Mouse (Mus musculus) hindbrain, embryonic 16.5 days (tissue): ENCODE measurements at regions not wholly inside any gene's neighbourhood (a gene's known extent, or its start where the extent isn't known, plus 50 kb on each side); places are given as distances from the start of the nearest gene placed in this dataset.

Experiments
- ATAC-seq: fragments of 200-750 bp; cut with Nextera tagmentation; 2 replicates; pipeline ENCODE4 v1.8.0; 2017; ENCODE audit warnings: moderate TSS enrichment, moderate library complexity
- H3K27ac ChIP-seq: fragments of 300-500 bp; sonication (generic); 2 replicates; pipeline ENCODE4 v1.5.1; 2014; ENCODE audit warnings: low read depth, mild to moderate bottlenecking, control low read depth, low read length, moderate library complexity
- H3K27me3 ChIP-seq: fragments of 300-500 bp; sonication (generic); replicated peaks from 2 replicates; pipeline ENCODE4 v1.6.1; 2014; ENCODE audit warnings: low read length; ENCODE audit not compliant: control insufficient read depth, insufficient read depth
- H3K36me3 ChIP-seq: fragments of 300-500 bp; sonication (generic); 2 replicates; pipeline ENCODE4 v1.6.1; 2014; ENCODE audit warnings: mild to moderate bottlenecking, low read length, moderate library complexity, mixed read lengths; ENCODE audit not compliant: control insufficient read depth, insufficient read depth
- H3K4me1 ChIP-seq: fragments of 300-500 bp; sonication (generic); 2 replicates; pipeline ENCODE4 v1.6.1; 2014; ENCODE audit warnings: low read depth, low read length; ENCODE audit not compliant: control insufficient read depth, insufficient read depth
- H3K4me2 ChIP-seq: fragments of 300-500 bp; sonication (generic); 2 replicates; pipeline ENCODE4 v1.6.1; 2014; ENCODE audit warnings: mild to moderate bottlenecking, low read length, control low read depth, moderate library complexity
- H3K4me3 ChIP-seq: fragments of 300-500 bp; sonication (generic); 2 replicates; pipeline ENCODE4 v1.5.1; 2014; ENCODE audit warnings: mild to moderate bottlenecking, low read length, control low read depth, moderate library complexity
- H3K9ac ChIP-seq: fragments of 300-500 bp; sonication (generic); 2 replicates; pipeline ENCODE4 v1.6.1; 2014; ENCODE audit warnings: low read depth, mild to moderate bottlenecking, control low read depth, low read length, moderate library complexity
- H3K9me3 ChIP-seq: fragments of 300-500 bp; sonication (generic); 2 replicates; pipeline ENCODE4 v1.6.1; 2014; ENCODE audit warnings: mild to moderate bottlenecking, low read length, moderate library complexity; ENCODE audit not compliant: control insufficient read depth
- WGBS: fragments of 180-500 bp; shearing (Covaris S2); extraction: QIAGEN DNeasy Blood & Tissue Kit; methylation state at CpG from one replicate; pipeline ENCODE4 v1.1.7; 2014; 5-methylcytosine and 5-hydroxymethylcytosine counted together

DNA sequence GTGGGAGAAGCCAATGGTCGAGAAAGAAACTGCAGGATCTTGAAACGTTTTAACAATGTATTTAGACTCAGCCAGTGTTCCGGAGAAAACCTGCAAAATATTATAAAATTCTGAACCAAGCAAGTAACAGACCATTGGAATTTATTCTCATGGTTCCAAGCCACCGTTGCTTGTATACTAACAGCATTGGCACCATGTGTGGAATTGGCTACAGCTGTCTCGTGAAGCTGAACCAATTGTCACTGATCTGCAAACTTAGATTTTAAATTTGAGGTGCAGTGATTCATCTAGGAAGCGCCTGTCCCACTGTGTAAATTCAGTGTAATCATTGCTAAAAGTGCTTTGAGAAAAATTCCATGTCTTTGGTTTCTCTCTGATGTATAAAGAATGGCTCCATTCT is 137.8 kb upstream of the Ube2e3 start:
- 86% methylated on average over 6 of the region's 6 CpGs for WGBS
- Histone ChIP-seq H3K4me2 (no peak overlapping the region), H3K27ac (no peak overlapping the region), H3K9me3 (no peaks in the 10 kb centered on the region), H3K27me3 (no peaks in the 10 kb centered on the region), H3K9ac (no peak overlapping the region), H3K4me3 (no peak overlapping the region), H3K36me3 (no peaks in the 10 kb centered on the region), H3K4me1 (no peaks in the 10 kb centered on the region)
- no peak for ATAC-seq

DNA sequence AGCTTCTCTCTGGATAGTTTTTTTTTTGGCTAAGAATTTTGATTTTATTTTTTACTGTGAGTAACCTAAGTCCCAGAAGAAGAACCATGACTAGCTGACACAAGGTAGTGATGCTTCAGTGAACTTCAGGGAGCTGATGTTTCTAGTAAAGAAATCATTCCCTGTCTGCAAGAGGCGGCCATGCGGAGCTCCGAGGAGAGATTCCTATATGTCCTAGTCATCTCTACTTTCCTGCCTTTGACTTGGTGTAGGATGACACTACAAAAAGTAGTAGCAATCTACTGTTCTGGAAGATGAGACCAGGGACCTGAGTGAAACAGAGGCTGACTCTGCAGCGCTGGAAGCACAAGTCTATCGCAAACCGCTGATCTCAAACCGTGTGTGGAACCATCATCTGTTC is 141.9 kb upstream of the Ube2e3 start:
- WGBS: 92% methylated on average over 7 of the region's 7 CpGs
- H3K9ac ChIP-seq: no peak overlapping the region
- H3K4me1 ChIP-seq: no peaks in the 10 kb centered on the region
- no peaks in the 10 kb centered on the region for H3K27me3 ChIP-seq
- no peaks in the 10 kb centered on the region for H3K36me3 ChIP-seq
- H3K27ac ChIP-seq: no peak overlapping the region
- ATAC-seq: no peak
- H3K9me3 ChIP-seq: no peaks in the 10 kb centered on the region
- H3K4me3 ChIP-seq: no peak overlapping the region
- H3K4me2 ChIP-seq: no peak overlapping the region

DNA sequence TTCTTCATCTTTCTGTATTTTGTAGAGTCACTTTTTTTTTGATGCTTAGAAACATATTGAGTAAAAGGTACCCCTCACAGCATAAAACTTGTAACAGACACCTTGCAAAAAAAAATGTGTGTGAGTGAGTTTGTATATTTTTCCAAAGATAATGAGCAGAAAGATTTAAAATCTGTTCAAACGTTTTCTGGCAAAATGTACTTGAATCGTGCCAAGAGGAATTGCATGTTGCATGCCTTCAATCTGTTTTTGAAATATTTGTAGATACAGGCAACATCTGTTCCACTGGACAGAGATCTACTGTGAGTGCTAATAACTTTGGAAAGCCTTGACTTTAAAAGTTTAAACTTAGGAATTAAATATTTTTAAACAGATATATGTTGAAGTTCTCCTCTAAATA is 143.5 kb upstream of the Ube2e3 start:
- Histone ChIP-seq H3K4me2 (no peak overlapping the region), H3K4me1 (no peaks in the 10 kb centered on the region), H3K9me3 (no peaks in the 10 kb centered on the region), H3K4me3 (no peak overlapping the region), H3K9ac (no peak overlapping the region), H3K27me3 (no peaks in the 10 kb centered on the region), H3K27ac (no peak overlapping the region), H3K36me3 (no peaks in the 10 kb centered on the region)
- ATAC-seq: no peak
- WGBS: 65% methylated on average over 2 of the region's 2 CpGs

DNA sequence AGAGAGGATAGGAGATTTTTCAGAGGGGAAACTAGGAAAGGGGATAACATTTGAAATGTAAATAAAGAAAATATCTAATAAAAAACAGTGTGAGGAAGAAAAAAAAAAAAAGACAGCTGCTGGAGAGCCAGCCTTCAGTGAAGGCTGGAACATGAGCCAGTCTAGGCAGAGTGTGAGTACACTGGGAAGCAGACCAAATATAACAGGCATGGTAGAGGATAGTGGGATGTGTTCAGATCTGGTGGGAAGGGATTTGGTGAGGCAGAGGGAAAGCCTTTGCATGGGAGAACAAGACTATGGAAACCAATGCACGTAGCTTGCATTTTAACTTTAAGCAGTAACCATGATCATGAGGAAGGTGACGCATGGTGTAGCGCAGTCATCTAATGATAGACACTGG is 144.5 kb upstream of the Ube2e3 start:
- Histone ChIP-seq H3K27ac (no peak overlapping the region), H3K4me2 (no peak overlapping the region), H3K4me3 (no peak overlapping the region), H3K9ac (no peak overlapping the region), H3K36me3 (no peaks in the 10 kb centered on the region), H3K9me3 (no peaks in the 10 kb centered on the region), H3K4me1 (no peaks in the 10 kb centered on the region), H3K27me3 (no peaks in the 10 kb centered on the region)
- WGBS: 93% methylated on average over 3 of the region's 3 CpGs
- no peak for ATAC-seq

DNA sequence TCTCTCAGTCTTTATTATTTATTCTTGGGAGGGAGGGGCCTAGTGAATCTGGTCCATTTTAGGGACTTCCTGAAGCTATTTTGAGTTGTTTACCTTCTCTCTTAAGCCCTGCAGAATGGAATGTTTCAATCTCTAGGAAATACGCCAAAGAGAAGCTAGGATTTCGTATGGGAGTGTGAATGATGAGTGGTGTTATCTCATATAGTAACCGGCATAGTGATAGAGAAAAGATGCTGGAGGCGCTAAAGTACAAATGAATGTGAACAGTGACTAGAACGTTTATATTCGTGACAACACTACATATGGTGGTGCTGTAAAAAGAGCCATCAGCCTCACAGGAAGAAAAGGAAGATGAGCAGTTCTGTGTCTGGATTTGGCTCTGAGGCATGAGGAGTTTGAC is 145.2 kb upstream of the Ube2e3 start:
- ATAC-seq: no peak

DNA sequence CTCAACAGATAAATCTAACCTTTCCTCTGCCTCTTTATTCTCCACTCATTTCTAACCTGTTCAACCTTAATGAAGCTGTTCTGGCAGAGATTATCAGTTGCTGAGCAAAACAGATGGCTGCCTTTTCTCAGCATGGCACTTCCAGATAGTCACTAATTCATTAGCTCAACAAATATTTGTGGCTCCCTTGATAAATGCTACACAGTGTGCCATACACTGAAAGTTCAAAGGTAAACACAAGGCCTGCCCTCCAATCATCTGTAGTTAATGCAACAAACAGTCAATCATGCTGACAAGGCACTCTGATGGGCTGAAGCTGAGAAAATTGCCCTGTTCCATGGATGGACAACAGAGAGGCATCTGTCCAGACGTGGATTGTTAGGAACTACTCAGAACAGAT is 149.4 kb upstream of the Ube2e3 start:
- Histone ChIP-seq H3K27me3 (no peaks in the 10 kb centered on the region), H3K4me3 (no peak overlapping the region), H3K9me3 (no peaks in the 10 kb centered on the region), H3K9ac (no peak overlapping the region), H3K36me3 (no peaks in the 10 kb centered on the region), H3K4me2 (no peak overlapping the region), H3K27ac (no peak overlapping the region), H3K4me1 (no peaks in the 10 kb centered on the region)
- 51% methylated on average over 1 of the region's 1 CpGs for WGBS
- ATAC-seq: no peak

More for the DNA sequence above, 145.2 kb upstream of the Ube2e3 start:
- Histone ChIP-seq H3K4me1 (no peaks in the 10 kb centered on the region), H3K4me2 (no peak overlapping the region), H3K9me3 (no peaks in the 10 kb centered on the region), H3K36me3 (no peaks in the 10 kb centered on the region), H3K27ac (no peak overlapping the region), H3K4me3 (no peak overlapping the region), H3K27me3 (no peaks in the 10 kb centered on the region), H3K9ac (no peak overlapping the region)
- 87% methylated on average over 6 of the region's 6 CpGs for WGBS

DNA sequence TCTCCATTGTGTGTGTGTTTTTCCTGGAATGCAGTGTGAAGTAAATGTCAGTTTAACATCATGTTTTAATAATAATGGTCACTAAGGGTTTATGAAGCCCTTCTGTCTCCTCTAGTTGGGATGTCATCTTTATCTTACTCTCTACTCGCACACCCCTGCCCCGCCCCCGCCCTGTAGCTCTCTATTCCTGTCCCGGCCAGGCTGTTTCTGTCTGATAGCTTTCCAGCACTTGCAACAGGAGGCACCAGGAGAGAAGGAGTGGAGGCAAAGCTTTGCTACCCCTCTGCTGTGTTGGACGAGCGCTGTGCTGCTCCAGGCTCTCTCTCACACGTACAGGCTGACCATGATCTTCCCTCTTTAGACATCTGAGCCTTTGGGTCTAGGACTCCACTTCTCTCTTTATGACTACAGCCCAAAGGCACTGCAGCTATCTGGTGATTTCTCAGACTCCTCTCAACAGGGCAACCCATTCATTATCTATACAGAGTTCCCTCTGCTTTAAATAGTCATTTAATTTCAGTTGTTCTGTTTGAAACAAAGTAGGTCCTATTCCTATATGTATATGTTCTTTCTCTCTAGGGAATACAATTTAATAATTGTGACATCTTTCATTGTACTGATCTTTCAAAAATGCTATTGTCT is 151.6 kb upstream of the Ube2e3 start:
- no peak overlapping the region for H3K9ac ChIP-seq
- H3K4me1 ChIP-seq: no peaks in the 10 kb centered on the region
- 68% methylated on average over 7 of the region's 7 CpGs for WGBS
- H3K27me3 ChIP-seq: no peaks in the 10 kb centered on the region
- H3K9me3 ChIP-seq: no peaks in the 10 kb centered on the region
- ATAC-seq: no peak
- H3K36me3 ChIP-seq: no peaks in the 10 kb centered on the region
- no peak overlapping the region for H3K4me3 ChIP-seq
- no peak overlapping the region for H3K4me2 ChIP-seq
- no peak overlapping the region for H3K27ac ChIP-seq

DNA sequence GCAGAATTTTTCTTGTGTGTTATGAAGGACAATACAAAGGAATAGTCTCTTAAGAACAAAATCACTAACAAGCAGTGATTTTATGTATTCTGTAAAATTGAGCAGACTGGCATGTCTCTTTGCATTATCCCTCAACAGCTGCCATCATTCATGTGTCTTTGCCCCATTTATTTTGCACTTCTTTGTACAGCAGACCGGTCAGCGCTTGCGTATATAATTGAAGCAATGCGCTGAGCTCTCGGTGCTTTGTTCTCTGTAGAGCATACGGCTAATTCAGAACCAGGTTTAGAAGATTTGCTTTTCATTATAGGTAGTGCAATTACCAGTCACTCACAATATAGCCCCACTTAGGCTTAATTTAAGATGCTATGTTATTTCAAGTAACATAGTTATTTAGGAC is 173.1 kb upstream of the Ube2e3 start:
- Histone ChIP-seq H3K27me3 (no peaks in the 10 kb centered on the region), H3K36me3 (no peaks in the 10 kb centered on the region), H3K4me2 (no peak overlapping the region), H3K27ac (no peak overlapping the region), H3K9ac (no peak overlapping the region), H3K4me3 (no peak overlapping the region), H3K9me3 (no peaks in the 10 kb centered on the region), H3K4me1 (no peaks in the 10 kb centered on the region)
- no peak for ATAC-seq
- WGBS: 34% methylated on average over 6 of the region's 6 CpGs

DNA sequence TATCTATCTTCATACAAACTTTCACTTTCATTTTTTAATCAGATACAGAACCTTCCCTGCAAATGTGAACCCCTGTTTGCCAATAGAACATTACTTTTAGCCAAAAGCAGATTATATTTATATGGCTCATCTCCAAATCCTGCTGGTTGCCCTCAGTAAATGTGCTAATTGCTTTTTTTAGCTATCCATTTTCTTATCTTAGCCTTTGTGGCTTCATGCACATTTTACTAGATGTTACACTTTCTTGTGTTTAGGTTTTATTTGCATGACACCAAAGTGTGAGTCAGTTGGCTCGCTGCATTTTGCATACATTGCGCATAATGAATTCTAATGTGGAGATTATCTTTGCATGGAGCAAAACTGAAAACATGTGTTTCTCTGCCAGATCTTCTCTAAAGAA is 211.3 kb upstream of the Ube2e3 start:
- 67% methylated on average over 2 of the region's 2 CpGs for WGBS
- Histone ChIP-seq H3K4me1 (no peaks in the 10 kb centered on the region), H3K4me3 (no peak overlapping the region), H3K9me3 (no peaks in the 10 kb centered on the region), H3K4me2 (no peak overlapping the region), H3K9ac (no peak overlapping the region), H3K27ac (no peak overlapping the region), H3K36me3 (no peaks in the 10 kb centered on the region), H3K27me3 (no peaks in the 10 kb centered on the region)
- ATAC-seq: no peak
